Mouse (Mus musculus) stomach, embryonic 16.5 days (tissue): ENCODE data around the gene Eftud2. TPM values are rescaled to one million over a fixed set of nuclear protein-coding genes. Genes with fewer than 3 reads are reported as not detected.

Source experiments
- polyA plus RNA-seq: library from polyadenylated mRNA; unstranded; fragments of >200 nt; fragmentation: Nextera tagmentation; extraction: Ambion mirVana; gene quantifications from 2 replicates; pipeline ENCODE4 v1.2.1, GENCODE M21; 2015

Gene Eftud2
- polyA plus RNA-seq, 1 experiment from 2014 or later: 138 TPM

Other genes with a start within 250 kb of the Eftud2 start
- 0.40 and 0.79 TPM in 2 replicates for gene Meioc, start 217.3 kb downstream of the Eftud2 start, polyA plus RNA-seq
- gene Ccdc43, start 183.2 kb downstream of the Eftud2 start, polyA plus RNA-seq: 39.8 and 44.6 TPM in 2 replicates
- 4.5 and 5.2 TPM in 2 replicates for gene Adam11, start 119.5 kb downstream of the Eftud2 start, polyA plus RNA-seq
- gene Gjc1, start 61.3 kb downstream of the Eftud2 start, polyA plus RNA-seq: 30.1 and 38.5 TPM in 2 replicates
- gene Higd1b, start 45.1 kb downstream of the Eftud2 start, polyA plus RNA-seq: 1.2 and 1.4 TPM in 2 replicates
- gene Ccdc103, start 219 bp upstream of the Eftud2 start, polyA plus RNA-seq: 0.94 and 1.3 TPM in 2 replicates
- gene Fam187a, start 4.2 kb upstream of the Eftud2 start, polyA plus RNA-seq: 0.12 TPM in 1 of 2 replicates, not detected in the other
- gene Gfap, start 19.9 kb upstream of the Eftud2 start, polyA plus RNA-seq: 0.74 and 0.92 TPM in 2 replicates
- 7.3 and 8.7 TPM in 2 replicates for gene Kif18b, start 44.1 kb upstream of the Eftud2 start, polyA plus RNA-seq
- gene C1ql1, start 65.7 kb upstream of the Eftud2 start, polyA plus RNA-seq: 1.3 and 1.7 TPM in 2 replicates
- gene Nmt1, start 147.2 kb upstream of the Eftud2 start, polyA plus RNA-seq: 50.8 and 53.7 TPM in 2 replicates
- 85.2 and 109 TPM in 2 replicates for gene Dcakd, start 147.3 kb upstream of the Eftud2 start, polyA plus RNA-seq
- 5.2 and 6.5 TPM in 2 replicates for gene Plcd3, start 220.7 kb upstream of the Eftud2 start, polyA plus RNA-seq
- 31.0 and 36.4 TPM in 2 replicates for gene Acbd4, start 220.7 kb upstream of the Eftud2 start, polyA plus RNA-seq
- 4.7 and 5.7 TPM in 2 replicates for gene Hexim1, start 235.2 kb upstream of the Eftud2 start, polyA plus RNA-seq